In the genomic region with DNA sequence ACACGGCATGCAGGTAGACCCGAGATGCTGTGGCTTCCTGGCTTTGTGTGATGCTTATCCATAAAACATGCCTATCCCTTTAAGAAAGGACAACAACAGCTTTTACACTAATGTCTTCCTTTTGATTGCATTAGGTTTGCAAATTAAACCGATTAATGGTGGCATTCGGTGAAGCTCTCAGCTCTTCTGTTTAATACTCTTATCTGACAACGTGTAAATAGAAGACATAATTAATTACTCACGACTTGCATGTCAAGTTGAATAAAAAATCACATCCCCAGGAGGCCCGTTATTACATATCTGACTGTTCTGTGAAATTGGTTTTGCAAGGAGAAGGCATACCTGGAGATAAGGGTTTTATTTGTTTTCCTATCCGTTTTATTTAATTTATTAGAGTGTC, we compare ENCODE assay signal across 13 mouse cellular contexts. TPM values are rescaled to one million over a fixed set of nuclear protein-coding genes. Genes with fewer than 3 reads are reported as not detected.
"Had no signal": no experiment of that assay in that cellular context is flagged by ENCODE, and none has a peak within 500 bp of the region (broad histone marks: within the 10 kb centered on the region; RNA-seq: fewer than 3 reads in every experiment).

No protein-coding gene starts in this region.

- H3K4me3 ChIP-seq: limb, embryonic 12.5 days; liver, embryonic 13.5 days; lung, embryonic 15.5 days; midbrain, embryonic 12.5 days; myocyte had no signal

- H3K9ac ChIP-seq: limb, embryonic 12.5 days; liver, embryonic 13.5 days; liver, postnatal 0 days; lung, embryonic 15.5 days; midbrain, embryonic 12.5 days had no signal

- H3K27ac ChIP-seq: kidney, postnatal 0 days; limb, embryonic 12.5 days; liver, embryonic 13.5 days; lung, embryonic 15.5 days; midbrain, embryonic 12.5 days had no signal

- H3K9me3 ChIP-seq: limb, embryonic 12.5 days; liver, embryonic 13.5 days; lung, embryonic 15.5 days; midbrain, embryonic 12.5 days had no signal

- H3K27me3 ChIP-seq: limb, embryonic 12.5 days; liver, embryonic 13.5 days; lung, embryonic 15.5 days; midbrain, embryonic 12.5 days had no signal

- H3K4me1 ChIP-seq: limb, embryonic 12.5 days; liver, embryonic 13.5 days; lung, embryonic 15.5 days had no signal

- H3K4me2 ChIP-seq: limb, embryonic 12.5 days; liver, embryonic 13.5 days; lung, embryonic 15.5 days; midbrain, embryonic 12.5 days had no signal

- H3K36me3 ChIP-seq: limb, embryonic 12.5 days; liver, embryonic 13.5 days; lung, embryonic 15.5 days; midbrain, embryonic 12.5 days had no signal

- ATAC-seq: liver, postnatal 0 days had no signal

- DNase-seq: kidney, adult 9 months; kidney, postnatal 36 days; liver; liver, embryonic 13.5 days; liver, postnatal 0 days; right cerebral cortex, adult 18-20 months; right cerebral cortex, postnatal 25 days; thymus, postnatal 36 days had no signal

RNA-seq across cellular contexts. Expression of a gene that starts 15.9 kb away (rescaled TPM):
- polyA plus RNA-seq: myocyte had no signal
